Mouse (Mus musculus) kidney, postnatal 14 days (tissue): ENCODE measurements around the gene Ptprc.

Experiments used
- DNase-seq: peaks from one replicate; pipeline ENCODE4 v3.0.0; 2022; ENCODE audit warnings: mixed read lengths

Gene Ptprc

GRCm38 (mm10) chr1:138175494-138175893 lies at the start of gene Ptprc:
Gene Ptprc (minus strand): TSS chr1:138175708.
- DNase-seq: no peak

GRCm38 (mm10) chr1:138214736-138215458 lies 39.4 kb upstream of the Ptprc start:
- no peak for DNase-seq

- DNase-seq: no peak
Measured at GRCm38 (mm10) chr1:138210387-138211024, 35.0 kb upstream of the Ptprc start.

DNA sequence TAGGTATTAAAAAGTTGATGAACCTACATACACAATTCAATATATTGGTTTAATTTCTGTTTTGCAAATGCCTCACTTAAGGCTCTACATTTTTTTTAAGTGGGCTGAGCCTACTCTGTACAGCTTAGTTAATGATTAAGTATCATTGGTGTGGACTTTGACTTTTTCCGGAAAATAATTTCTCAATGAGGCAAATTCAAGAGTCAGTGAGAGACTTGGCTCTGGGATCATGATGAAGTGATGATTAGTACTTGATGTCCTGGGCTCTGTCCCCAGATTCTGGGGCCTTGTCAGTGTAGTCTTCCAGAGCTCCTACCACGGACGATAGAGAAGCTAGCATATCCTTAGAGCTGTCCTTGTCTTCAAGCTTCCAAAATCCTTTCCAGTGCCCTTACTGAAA lies 34.2 kb upstream of the Ptprc start:
- DNase-seq: no peak

DNA sequence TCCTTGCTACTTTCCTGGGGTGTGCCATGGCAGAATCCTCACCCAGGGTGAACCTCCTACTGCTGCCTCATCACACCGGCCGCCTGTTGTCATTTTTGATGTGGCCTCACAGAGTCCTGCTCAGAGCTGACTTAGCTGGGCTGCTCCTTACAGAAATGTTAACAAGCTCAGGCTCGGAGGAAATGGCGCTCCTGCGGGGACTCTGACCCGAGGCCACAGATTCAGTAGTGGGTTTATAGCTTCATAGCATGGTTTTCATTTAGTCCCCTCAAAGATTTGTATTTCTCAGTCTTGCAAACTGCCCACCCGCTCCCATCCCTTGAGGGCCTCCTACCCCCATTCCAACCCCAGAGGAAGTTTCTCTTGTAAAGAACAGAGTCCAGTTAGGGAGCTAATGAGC lies 30.5 kb upstream of the Ptprc start:
- DNase-seq: no peak

DNA sequence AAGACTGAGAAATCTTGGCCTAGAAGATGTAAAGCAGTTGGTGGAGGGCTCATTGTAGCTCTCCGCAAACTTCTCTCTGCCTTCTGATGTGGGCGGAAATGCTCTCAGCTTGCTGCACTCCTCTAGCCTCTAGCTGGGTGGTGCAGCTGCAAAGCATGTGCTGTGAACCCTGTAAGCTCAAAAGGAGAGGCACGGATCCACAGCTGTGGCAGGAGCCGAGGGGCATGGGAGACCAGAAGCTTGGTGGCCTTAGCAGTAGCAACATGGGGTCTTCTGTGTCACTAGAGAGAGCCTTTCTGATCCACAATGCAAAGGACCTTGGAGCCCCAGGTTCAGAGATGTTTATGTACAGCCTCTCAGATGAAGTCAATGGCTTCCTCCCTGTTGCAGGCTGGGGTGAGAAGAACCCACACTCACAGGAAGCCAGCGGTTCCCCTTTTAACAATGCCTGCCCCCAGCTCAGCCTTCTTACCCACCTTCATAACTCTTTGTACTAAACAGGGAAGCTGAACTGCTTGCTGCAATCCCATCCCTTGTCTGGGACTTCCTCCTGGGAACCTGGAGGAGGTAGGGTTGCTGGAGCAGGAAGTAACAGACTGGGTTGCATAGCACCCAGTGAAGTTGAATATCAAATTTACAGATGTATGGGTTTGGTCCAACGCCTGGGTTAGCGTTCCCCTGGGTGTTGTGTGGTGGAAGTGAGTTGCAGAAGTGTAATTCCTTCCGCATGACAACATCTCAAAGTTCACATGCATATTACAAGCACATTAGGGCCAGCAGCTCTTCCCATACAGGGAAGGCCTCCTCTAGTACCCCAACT lies 16.4 kb upstream of the Ptprc start:
- no peak for DNase-seq

- DNase-seq: no peak
Measured at GRCm38 (mm10) chr1:138188131-138188530, 12.6 kb upstream of the Ptprc start.

- DNase-seq: no peak
Measured at GRCm38 (mm10) chr1:138185904-138186303, 10.4 kb upstream of the Ptprc start.

DNA sequence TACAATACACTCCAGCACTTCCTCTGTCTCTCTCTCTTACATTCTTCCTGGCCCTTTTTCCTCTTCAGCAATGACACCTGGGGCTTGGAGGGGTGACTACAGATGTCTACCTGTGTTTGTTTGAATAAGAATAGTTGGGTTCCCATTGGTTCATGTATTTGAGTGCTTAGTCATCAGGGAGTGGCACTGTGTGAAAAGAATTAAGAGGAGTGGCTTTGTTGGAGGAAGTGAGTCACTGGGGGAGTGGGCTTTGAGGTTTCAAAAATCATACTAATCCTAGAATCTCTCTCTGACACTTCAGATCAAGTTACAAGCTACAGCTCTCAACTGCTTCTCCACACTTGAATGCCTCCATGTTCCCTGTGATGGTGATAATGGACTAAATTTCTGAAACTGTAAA lies 4.6 kb upstream of the Ptprc start:
- DNase-seq: no peak

GRCm38 (mm10) chr1:138174705-138175492 lies 609 bp downstream of the Ptprc start:
- DNase-seq: no peak

DNA sequence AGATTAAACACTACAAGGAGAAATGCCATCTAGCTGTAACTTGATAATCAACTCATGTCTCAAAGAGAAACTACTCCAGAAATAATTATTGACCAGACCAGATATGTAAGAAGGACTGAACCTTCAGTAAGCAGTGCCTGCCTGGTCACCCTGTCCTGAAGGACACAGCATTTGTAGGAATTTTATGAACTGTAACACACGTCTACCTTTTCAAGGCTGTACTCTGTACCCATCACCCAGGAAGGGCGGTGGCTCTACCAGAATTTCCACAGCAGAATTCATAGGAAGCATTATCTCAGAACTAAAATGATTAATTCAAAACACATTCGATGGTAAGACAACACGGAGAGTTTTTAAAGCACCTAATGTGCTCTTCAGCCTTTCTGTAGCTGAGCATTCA lies 1.4 kb downstream of the Ptprc start:
- DNase-seq: no peak

DNA sequence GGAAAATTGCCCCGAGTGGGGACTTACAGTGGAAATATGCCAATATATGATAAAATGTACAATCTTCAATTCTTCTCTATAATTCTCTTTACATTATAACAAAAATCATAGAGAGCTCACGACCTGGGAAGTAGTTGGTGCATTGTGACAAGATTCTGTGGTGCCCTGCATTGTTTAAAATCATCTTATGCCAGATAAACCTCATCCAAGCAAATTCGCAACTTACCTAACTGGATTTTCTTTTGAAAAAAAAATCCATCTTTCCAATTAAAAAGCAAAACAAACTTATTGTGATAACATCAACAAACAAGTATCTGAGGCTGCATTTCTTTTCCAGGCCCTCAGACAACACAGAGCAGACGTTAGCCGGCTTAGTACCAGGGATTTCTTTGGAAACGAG lies 1.8 kb downstream of the Ptprc start:
- no peak for DNase-seq

DNA sequence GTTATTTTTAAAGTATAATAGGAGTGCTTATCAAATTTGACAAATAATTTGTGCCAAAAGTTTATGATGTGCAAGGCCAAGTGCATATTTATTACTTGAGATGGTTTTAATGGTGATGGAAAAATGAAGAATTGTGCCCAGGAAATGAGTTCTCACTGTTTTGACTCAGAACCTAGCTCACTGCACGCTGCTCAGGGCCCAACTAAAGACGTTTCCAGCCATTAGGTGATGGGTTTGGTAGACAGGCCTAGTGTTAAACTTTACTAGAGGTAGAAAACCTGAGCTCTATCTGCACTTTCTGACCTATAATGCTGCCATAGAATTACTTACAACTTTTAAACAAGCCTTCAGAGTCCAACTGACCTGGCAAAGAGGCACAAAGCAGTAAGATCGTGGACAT lies 3.0 kb downstream of the Ptprc start:
- DNase-seq: no peak

GRCm38 (mm10) chr1:138172096-138172495 lies 3.4 kb downstream of the Ptprc start:
- DNase-seq: no peak

- no peak for DNase-seq
Measured at GRCm38 (mm10) chr1:138166233-138166771, 9.2 kb downstream of the Ptprc start.

- DNase-seq: no peak
Measured at GRCm38 (mm10) chr1:138162638-138163037, 12.9 kb downstream of the Ptprc start.

GRCm38 (mm10) chr1:138158921-138159320 lies 16.6 kb downstream of the Ptprc start:
- no peak for DNase-seq

DNA sequence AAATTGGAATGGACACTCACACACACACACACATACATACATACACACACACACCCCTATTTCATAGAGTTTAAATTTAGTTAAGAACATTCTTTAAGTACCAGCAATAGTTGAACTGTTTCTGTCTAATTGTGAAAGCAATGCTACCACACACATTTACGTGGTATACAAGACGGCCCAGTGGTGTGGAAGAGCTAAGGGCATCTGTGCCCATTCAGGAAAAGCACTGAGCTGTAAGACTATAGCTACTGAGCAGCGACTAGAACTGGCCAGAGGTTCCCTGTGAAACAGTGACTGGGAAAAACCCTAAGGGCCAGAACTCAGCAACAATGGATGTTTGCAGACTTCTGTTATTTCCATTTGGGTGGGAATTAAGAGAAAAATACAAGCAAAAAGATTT lies 17.3 kb downstream of the Ptprc start:
- DNase-seq: no peak

DNA sequence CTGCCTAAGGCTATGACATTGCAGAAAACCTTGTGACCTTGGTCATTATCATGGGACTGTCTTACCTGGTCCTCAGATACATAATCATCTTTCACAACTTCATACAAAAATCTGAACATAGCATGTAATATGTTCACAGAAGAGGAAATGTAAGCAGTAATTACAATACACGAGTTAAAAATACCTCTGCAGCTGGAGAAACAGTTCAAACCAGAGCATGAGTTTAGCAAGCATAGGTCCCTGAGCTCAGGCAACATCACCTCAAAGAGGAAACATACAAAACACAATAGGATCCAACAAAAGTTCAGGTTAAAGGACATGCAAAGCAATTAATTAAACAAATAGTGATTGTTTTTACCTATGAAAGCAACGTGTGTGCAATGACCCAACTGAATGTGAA lies 17.8 kb downstream of the Ptprc start:
- no peak for DNase-seq

- DNase-seq: no peak
Measured at GRCm38 (mm10) chr1:138157008-138157407, 18.5 kb downstream of the Ptprc start.

GRCm38 (mm10) chr1:138154185-138154785 lies 21.2 kb downstream of the Ptprc start:
- no peak for DNase-seq

DNA sequence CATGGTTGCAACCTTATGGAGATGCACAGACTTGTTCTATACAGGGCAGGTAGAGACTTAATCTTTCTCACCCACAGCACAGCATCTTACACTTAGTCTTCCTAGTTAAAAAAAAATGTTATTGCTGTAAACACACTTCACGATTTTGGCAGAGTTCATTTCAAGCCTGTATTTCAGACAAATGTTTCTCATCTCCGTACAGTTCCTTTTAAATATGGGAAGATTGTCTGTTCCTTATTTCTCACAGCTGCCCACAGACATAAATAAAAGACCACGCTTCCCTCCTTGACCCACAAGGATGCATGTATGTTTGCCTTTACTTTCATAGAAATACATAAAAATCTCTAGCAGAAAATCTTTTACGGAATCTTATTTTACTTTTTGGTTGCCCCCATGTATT lies 22.4 kb downstream of the Ptprc start:
- DNase-seq: no peak
